Mouse (Mus musculus) inflammation-experienced regulatory T-cells, adult 6 months (primary cell): ENCODE data around the gene Bloc1s4. TPM values are rescaled to one million over a fixed set of nuclear protein-coding genes. Genes with fewer than 3 reads are reported as not detected.

Experiments used
- ATAC-seq: one replicate; pipeline ENCODE4 v1.8.0; 2017
- polyA plus RNA-seq, 3 experiments: library from polyadenylated mRNA; unstranded; fragments of 100-300 nt; shearing (Covaris generic); gene quantifications; one replicate each; pipeline ENCODE4 v1.2.1; 2017

Bloc1s4 gene
- polyA plus RNA-seq, 3 experiments from 2014 or later, result 1.0 to 1.9 (median 1.1) TPM

DNA sequence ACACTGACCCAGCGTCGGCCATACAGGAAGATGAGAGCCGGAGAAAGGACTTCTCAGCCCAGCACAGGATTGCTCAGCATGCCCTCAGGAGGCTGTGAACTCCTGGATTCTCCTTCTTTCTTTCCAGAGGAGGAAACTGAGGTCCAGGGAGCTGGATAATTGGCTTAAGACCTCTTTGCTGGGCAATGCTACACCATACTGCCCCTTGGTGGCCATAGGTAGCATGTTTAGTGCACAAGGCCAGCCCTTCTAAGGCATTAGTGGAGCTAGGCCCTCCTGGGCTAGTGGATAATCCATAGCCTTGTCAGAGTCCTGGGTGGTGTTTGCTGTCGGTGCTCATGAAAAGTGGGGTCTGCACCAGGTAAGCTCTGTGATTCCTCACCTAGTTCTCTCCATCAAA lies 8.6 kb downstream of the Bloc1s4 start:
- ATAC-seq, result no peak

DNA sequence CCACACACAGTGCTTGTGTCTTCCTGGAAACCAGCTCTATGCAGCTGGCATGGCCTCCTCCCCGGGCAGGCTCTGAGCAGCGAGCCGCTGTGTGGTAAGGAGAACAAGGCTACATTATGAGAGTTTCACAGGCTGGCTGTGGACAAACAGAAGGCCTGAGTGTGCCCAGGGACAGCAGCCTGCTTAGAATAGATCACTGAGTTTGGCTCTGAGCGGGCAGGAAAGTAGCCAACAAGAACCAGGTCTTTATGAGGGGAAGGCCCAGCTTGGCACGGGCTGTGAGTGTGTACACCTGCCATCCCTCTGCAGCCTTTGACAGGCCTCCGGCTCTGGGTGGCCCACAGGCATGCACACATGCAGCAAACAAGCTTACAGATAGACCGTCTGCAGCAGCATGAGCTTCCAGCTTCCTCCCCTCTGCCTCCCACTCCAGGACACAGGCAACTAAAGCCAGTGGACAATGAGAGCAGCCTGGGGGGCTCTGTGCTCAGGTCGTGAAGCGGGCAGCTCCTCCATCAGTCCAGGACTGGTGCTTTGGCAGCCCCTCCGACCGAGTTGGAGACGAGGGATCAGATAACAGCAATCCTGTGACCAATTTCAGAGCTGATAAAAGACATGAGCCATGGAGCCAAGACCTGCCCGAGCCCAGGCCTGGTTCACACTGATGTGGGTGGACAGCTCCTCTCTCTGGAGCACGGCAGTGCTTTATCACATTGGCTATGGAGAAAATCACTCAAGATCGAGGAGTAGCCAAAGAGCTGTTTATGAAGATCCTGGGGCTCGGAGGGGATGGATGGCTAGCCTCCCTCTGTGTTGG lies 9.4 kb downstream of the Bloc1s4 start:
- ATAC-seq, result no peak

DNA sequence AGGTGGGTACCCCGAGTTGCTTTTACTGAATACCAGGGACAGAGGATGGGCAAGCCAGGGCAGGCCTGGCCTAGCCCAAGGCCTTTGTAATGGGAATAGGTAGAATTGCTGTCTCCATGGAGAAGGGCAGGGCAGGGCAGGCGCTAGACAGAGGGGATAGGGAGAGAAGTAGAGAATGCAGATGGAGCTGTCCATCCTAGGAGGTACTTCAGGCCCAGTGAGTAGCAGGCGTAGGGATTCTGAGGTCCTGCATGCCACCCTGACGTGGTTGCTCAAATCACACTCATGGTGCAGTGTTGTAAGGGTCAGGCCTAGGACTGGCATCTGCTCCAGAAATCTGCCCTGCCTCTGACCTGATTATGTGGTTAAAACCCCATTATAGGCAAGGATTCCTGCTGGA lies 10.7 kb downstream of the Bloc1s4 start:
- no peak for ATAC-seq

DNA sequence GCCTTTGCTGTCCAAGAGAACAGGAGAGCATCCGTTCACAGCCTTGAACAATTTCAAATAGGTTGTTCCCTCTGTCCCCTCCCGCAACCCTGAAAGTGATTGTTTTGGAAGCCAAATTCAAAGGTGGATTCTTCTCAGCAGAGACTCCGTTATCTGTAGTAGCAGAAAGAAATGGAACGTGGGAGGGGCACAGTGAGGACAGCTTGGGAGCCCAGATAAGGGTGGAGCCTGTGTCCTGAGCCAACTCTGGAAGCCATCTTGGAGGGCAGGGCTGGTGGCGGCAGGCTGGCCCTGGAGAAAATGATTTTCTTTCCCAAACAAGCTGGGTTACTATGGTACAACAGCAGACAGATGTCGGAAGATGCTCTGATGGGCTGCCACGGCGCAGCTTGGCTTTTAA lies 12.4 kb downstream of the Bloc1s4 start:
- ATAC-seq, result no peak

DNA sequence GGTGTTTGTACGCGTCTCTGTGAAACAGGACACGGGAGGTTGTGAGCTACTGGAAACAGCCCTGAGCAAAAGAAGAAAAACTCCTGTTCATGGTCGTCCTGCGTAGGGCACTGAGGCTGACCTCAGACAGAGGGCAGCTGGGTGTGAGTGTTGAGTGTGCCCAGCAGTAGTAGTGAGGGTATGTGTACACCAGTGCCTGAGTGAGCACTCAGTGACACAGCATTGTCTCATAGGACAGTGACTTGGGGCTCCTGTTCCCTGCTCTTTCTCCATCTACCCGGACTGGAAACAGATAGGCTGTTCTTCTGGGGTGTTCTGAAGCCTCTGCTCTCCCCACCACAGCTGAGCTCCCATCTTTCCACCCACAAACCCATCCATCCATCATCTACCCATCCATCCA lies 13.3 kb downstream of the Bloc1s4 start:
- ATAC-seq, result no peak

DNA sequence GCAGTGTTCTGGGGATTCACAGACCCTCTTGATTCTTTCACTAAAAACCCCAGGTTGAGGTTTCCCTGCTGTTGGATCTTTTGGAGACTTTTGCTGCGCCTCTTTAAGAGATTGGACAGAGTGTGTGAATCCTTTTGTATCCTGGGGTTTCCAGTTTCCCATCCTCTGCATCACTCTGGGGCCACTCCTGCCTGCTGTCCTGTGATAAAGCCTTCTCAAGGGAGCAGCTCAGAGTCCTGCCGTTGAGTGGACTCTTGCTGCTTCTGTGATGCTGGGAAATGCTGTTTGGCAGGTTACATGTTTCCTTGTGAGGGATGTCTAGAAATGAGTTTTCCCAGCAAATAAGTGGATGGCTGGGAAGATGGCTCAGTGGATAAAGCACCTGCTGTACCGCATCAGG lies 15.0 kb downstream of the Bloc1s4 start:
- ATAC-seq, result no peak

- no peak for ATAC-seq
These were observed 16.4 kb downstream of the Bloc1s4 start for GRCm38 (mm10) chr5:36731901-36732652.

GRCm38 (mm10) chr5:36730689-36731088 lies 17.8 kb downstream of the Bloc1s4 start:
- ATAC-seq, result no peak

DNA sequence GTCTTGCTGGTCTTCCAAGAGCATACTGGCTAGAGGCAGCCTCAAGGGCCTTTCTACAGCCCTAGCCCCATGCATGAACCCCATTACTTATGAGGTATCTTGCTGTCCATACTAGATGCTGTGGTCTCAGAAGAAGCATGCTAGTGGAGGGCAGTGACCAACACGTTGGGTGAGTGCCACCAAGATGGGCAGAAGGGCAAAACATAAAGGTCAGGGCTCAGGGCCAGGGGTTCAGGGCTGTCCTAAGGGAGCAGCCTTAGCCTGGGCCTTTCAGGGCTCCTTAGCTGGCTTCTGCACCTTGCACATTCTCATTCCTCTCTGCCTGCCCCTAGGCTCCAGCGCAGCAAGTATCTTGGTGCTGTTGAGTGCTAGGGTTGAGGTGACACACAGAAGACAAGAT lies 18.5 kb downstream of the Bloc1s4 start:
- ATAC-seq, result no peak

GRCm38 (mm10) chr5:36729086-36729473 lies 19.4 kb downstream of the Bloc1s4 start:
- ATAC-seq, result no peak

DNA sequence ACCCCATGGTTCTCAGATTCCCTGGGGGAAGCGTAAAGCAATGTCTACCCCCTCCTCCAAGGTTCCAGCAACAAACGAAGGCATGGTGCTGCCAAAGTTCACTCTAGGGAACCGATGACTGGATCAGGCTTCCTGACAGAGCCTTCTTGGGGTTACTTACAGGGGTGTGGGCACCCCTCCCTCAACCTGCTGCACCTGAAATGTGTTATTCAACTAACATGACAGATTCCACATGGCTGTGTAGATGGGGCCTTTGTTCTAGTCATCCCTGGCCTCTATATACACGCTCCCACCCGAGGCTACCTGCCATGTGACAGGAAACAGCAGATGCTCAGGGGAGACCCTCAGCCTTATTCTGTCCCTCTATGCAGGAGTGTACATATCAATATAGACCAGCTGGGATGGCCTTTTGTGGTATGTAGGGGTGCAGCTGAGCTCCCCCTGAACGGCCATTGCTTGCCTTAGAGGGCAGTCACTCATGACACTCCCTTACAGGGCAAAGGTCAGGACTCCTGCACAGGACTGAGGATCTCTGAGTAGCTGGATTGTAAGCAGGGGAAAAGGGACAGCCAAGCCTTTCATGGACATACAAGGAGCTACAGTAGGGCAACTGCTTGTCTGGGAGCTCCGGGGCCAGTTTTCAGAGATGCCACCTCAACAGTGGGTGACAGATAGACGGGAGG lies 19.9 kb downstream of the Bloc1s4 start:
- ATAC-seq, result no peak

GRCm38 (mm10) chr5:36727776-36728175 lies 20.7 kb downstream of the Bloc1s4 start:
- no peak for ATAC-seq

- ATAC-seq, result no peak
These were observed 21.3 kb downstream of the Bloc1s4 start for GRCm38 (mm10) chr5:36727136-36727535.

DNA sequence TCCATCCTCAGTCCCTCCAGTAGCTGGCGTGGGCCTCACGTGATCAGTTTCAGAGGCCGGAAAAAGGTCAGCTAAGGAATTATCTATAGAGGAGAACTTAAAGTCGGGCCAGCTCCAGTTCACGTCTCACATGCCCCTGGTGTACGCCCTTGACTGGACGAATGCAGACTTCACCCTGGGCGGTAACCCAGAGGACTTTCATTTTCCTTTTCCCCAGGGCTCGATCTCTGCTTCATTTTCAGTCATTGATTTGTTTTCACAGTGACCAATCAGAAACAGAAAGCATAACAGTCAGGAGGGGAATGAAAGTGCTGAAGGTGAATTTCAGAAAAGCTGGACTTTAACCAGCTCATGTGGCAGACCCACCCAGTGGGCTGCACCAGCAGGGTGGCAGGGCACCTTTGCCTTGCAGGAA lies 22.1 kb downstream of the Bloc1s4 start:
- ATAC-seq, result peak; percentile 69

DNA sequence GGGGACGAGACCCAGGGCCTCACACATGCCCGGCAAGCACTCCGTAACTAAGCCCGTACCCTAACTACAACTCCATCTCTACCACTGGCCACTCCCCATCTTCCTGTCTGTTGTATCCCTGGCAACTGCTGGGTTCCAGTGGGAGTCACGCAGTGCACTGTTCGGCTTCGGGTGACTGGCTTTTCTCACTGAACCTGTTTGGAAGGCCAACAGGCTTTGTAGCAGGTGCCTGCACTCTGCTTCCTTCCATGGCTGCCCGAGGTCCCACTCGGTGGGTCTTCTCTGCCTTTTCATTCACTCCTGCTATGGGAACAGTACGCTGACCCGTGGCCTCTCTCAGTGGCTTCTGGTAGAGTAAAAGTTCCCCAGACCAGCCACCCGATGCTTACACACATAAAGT lies 22.6 kb downstream of the Bloc1s4 start:
- no peak for ATAC-seq

GRCm38 (mm10) chr5:36724274-36724673 lies 24.2 kb downstream of the Bloc1s4 start:
- no peak for ATAC-seq

DNA sequence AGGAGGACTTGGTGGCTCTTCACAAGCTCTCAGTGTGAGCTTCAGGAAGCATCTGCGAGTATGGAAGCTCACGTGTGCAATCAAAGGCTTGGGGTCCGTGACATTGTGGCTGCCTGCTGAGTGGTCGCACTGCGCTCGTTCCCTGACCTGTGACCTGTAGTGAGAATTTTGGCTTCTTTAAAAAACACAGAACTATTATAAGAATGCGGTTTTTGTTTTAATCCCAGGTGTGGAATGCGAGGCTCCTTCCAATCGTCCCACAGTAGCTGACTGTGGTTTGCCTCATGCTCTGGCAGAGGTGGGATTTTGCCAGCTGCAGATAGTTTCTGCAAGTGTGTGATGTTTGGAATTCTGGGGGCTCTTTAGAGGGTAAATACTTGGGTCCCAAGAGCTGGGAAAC lies 25.1 kb downstream of the Bloc1s4 start:
- ATAC-seq, result no peak

GRCm38 (mm10) chr5:36722415-36722856 lies 26.0 kb downstream of the Bloc1s4 start:
- ATAC-seq, result peak; percentile 67

- no peak for ATAC-seq
These were observed 27.6 kb downstream of the Bloc1s4 start for GRCm38 (mm10) chr5:36720710-36721375.

DNA sequence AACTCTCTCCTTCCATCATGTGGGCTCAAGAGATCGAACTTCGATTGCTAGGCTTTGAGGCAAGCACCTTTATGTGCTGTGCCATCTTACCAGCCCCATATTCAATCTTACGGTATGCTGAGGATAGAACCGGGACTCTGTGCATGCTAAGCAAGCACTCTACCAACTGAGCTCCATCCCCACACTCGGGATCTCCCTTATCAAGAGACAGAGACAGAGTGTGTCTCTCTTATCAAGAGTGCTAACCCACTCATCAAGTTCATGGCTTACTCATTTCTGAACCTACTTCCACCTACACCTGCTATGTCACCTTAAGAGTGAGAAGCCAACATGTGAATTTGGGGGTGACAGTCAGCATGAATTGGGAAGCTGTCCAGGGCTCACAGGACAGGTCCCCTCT lies 28.2 kb downstream of the Bloc1s4 start:
- ATAC-seq, result no peak

GRCm38 (mm10) chr5:36719601-36720000 lies 28.8 kb downstream of the Bloc1s4 start:
- no peak for ATAC-seq

DNA sequence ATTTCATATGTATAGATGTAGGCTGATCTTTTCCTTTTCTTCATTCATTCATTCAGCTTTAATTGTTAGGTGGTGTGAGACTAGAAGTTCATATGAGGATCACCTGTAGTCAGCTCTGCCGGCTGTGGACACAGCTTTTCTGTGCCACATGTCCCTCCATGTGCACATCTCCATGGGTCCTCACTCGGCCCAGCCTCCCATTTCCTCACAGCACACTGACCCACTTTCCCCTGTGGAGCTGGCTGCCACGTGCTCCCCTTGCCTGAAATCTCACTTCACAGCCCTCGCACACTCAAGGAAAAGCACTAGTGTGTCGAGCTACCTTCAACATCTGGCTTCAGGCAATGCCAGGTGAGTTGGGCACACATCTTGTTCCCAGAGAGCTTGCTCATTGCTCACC lies 29.3 kb downstream of the Bloc1s4 start:
- ATAC-seq, result no peak

- ATAC-seq, result no peak
These were observed 30.6 kb downstream of the Bloc1s4 start for GRCm38 (mm10) chr5:36717889-36718288.
